Mouse (Mus musculus): Measurements from ENCODE around the gene Garem2.

- no peak for TF ChIP-seq EP300 (IDR thresholded peaks at IDR 0.05; ENCODE audit: low read depth)
- TF ChIP-seq CTCF (IDR thresholded peaks at IDR 0.05; ENCODE audit: low read depth), result no peak
Observed at GRCm38 (mm10) chr5:30098260-30098659, 6.7 kb upstream of the Garem2 start.
